Mouse (Mus musculus) lung, postnatal 4 days (tissue): ENCODE data around the gene Fubp3.
"Not testable (repeated sequence)": the region's sequence is repeated elsewhere in the genome, so short reads cannot be mapped to it uniquely, and the experiment has no call there.

Experiments
- DNase-seq, 2 experiments: peaks; one replicate each; pipeline ENCODE4 v3.0.0; 2021

Gene Fubp3

DNA sequence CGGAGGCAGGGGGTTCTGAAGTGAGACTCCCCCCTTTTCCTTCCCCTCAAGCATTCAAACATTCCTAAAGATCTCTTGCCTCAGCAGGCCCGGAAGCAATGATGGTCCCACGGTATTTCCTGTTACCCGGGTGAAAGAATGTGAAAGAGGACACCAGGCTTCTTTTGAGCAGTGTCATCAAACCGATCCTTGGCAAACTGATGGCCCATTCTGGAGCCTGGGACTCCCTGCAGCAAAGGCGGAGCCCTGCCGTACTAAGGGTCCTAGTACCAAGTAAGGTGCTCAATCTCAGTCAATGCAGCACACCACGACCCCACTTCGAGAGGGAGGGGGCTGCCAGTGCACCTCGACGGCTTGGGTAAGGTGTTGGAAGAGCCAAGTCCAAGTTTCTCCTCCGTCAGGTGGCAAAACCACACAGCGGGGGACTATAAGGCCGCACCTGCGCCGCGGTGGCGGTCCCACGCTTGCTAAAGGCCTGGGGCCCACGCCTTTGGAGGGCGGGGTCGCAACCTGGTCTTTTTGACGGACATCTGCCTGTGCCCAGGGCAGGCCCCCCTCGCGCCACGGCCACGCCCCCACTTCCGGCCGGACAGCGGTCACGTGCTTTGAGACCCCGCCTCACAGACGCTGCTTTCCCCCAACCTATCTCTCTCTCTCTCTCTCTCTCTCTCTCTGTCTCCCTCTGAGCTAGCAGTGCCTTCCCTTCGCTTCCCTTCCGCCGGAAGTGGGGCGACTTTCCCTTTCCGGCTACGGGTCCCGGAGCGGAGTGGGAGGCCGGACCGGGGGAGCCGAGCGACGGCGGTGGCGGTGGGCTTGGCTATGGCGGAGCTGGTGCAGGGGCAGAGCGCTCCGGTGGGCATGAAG, at the start of gene Fubp3:
TSS of gene Fubp3 (plus strand) at position 601 of the 864 bp plus-strand sequence.
- DNase-seq = peak; percentile 94 to 98

DNA sequence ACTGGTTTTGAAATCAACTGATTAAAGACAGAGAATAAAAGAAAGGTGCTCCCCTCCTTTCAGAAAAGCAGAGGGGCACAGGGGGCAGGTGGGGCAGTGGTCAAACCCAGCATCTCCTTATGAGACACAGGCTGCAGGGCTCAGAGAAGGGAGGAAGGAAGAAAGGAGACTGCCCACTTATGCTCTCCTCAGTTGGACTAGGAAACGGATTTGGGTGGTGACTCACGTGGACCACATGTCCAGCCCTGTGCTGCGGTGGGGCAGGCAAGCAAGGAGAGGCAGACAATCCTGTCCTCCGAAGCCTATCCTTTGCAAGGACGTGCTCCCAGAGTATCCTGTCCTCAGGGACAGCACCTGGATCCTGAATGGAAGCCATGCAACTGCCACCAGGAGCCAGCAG, 47.8 kb upstream of the Fubp3 start:
- no peak for DNase-seq

- DNase-seq = no peak
These were observed 46.7 kb upstream of the Fubp3 start for GRCm38 (mm10) chr2:31525778-31526177.

DNA sequence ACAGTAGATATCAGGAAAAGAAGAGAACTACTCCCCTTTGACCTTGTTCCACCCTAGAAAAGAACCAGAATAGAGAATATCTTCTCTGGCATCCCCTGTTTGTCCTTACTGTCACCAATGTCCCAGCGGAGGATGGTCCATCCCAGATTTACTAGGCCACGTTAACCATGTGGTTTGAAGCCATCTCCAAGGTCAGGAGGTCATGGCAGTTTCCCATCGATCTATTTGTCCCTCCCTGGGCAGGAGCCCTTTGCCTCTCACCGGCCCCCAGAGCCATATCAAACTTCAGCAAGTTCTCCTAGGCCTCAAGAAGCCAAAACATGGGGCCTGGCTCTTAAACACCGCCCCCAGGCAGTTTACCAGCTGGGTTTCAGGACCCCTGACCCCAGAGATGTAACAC, 42.2 kb upstream of the Fubp3 start:
- DNase-seq = no peak

- peak; percentile 75 to 90 for DNase-seq
These were observed 35.4 kb upstream of the Fubp3 start for GRCm38 (mm10) chr2:31537054-31537453.

DNA sequence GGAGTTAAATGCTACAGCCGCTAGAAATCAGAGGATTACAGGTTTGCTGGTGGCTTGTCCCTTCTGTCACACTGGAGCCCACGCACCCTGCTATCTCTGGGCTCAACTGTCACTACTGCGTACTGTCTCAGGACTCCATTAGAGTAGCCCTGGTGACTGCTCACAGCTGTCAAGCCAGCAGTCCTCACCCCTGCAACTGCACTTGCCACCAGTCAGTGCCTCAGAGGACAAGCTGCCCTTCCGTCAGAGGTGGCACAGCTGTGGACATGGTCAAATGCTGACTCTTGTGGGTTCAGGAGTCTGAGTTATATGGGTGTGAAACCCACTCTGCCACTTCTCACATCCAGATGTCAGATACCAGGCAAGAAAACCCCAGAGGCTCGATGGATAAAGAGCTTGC, 33.7 kb upstream of the Fubp3 start:
- no peak for DNase-seq

GRCm38 (mm10) chr2:31541581-31541980, 30.9 kb upstream of the Fubp3 start:
- peak; percentile 25 to 65 for DNase-seq

DNA sequence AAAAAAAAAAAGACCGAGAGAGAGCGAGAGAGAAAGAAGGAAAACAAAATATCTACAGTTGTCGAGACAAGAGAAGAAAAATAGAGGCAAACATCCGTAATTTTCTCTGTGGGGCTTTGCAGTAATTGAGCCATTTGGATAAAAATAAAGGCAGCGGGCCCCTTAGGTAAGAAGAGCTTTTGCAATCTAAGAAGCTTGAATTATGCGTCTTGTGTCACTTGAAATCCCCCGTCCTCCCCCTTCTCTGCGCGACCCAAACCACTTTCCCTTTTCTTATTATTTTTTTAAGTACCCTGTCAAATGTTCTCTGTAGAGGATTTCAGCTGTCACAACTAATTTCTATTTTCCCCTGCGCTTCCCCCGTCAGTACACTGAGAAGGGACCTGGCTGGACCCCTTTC, 24.7 kb upstream of the Fubp3 start:
- DNase-seq = no peak

DNA sequence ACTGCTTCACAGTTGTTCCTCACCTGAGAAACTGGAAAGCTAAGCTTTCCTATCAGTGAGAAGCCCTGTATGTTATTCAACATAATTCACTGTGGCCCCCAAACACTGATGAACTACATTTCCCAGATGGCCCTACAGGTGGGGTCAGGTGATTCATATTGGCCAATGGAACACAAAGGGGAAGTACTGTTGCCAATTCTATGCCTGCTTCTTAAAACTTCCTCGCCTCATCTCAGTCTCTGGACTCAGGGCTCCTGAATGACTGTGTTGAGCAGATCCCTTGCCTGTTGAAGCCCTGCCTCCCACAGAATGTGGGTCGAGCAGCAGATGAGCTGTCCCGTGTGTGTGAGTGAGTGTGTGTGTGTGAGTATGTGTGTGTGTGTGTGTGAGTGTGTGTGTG, 21.9 kb upstream of the Fubp3 start:
- DNase-seq = no peak

DNA sequence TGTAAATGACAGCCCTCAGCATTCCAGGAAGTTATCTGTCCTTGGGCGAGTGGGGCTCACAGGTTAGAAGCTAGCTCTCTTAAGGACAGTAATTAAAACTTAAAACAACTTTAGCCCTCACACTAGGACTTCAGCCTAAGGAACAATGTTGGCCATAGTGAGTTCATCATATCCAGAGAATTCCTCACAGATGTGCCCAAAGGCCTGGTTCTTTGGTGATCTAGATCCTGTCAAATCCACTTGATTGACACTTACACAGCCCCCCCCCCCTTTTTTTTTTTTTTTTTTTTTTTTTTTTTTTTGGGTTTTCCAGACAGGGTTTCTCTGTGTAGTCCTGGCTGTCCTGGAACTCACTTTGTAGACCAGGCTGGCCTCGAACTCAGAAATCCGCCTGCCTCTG, 21.1 kb upstream of the Fubp3 start:
- DNase-seq = not testable (repeated sequence)

DNA sequence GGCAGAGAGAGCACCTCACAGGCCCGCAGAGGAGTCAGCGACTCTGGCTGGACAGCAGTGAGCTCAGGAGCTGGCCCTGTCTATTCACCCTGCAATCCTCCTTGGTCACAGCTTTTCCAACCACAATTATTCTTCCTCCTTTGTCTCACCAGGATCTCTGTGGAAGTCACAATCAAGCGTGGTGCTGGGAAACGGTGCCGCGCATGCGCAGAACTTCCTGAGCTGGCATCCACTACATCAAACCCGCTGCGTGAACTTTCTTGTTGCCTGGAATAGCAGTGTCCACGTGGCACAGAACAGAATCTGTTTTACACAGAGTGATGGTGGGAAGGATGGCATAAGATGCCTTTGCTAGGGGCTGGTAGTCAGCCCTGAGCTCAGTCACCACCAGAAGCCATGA, 20.5 kb upstream of the Fubp3 start:
- no peak for DNase-seq

GRCm38 (mm10) chr2:31554619-31555018, 17.8 kb upstream of the Fubp3 start:
- no peak for DNase-seq

- DNase-seq = no peak
These were observed 624 bp downstream of the Fubp3 start for GRCm38 (mm10) chr2:31572915-31573635.

DNA sequence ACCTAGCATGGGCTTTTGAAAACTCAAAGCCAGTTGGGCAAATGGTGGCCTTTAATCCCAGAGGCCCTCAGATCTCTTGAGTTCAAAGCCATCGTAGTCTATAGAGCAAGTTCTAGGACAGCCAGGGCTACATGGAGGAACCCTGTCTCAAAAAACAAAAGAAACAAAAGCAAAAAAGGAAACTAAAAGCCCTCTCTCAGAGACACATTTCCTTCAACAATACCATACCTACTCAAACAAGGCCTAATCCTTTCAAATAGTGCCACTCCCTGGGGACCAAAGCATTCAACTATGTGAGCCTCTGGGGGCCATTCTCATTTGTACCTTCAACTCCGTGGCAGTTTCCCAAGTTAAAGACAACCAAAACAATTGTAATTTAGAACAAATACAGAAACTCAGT, 9.2 kb downstream of the Fubp3 start:
- no peak for DNase-seq

DNA sequence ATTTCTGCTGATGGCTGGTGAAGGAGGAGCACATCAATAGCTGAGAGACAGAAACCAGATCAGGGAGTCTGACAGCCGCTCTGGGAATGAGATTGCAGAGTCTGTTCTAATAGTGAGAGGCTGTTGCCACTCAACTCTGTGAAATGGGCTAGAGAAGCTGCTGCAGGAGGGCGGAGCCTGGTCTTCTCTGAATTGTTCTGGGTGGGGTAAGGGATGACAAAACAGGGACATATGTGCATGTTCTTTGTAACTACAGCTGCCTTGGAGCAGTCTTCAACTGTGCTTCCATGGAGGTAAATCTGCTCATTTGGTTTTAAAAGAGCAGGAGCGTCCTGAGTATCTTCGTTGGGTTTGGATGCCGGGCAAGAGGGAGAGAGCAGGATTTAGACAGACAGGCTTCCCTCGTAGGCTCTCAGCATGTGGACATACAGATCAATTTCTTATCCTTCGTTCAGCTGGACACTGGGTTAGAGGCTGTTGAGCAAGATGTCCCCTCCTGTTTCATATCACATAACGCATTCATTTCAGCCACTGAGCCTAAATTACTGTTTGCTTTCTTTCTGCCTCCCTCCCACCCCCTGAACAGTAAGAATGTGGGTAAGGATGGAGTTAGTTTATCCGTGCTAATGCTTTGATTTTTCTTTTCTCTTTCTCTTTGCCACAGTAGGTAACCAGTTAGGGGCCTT, 19.5 kb downstream of the Fubp3 start:
- no peak for DNase-seq

DNA sequence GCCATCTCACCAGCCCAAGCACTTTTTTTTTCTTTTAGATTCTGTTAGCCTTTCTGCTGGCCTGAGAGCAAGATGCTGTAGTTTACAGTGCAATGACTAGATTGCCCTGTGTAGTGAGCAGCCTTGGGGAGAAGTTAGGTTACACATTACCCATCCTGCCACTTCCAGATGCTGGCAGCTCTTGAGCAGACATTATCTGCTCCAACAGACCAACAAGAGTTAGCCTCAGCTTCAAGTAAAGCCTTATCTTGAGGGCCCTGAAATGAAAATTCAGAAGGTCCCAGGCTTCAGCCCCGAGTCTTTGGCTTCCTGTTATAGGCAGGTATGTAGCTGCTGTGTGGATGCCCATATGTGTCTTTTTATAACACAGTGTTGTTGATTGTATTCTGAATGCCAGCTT, 35.1 kb downstream of the Fubp3 start:
- no peak for DNase-seq

- DNase-seq = no peak
These were observed 37.4 kb downstream of the Fubp3 start for GRCm38 (mm10) chr2:31609859-31610261.

DNA sequence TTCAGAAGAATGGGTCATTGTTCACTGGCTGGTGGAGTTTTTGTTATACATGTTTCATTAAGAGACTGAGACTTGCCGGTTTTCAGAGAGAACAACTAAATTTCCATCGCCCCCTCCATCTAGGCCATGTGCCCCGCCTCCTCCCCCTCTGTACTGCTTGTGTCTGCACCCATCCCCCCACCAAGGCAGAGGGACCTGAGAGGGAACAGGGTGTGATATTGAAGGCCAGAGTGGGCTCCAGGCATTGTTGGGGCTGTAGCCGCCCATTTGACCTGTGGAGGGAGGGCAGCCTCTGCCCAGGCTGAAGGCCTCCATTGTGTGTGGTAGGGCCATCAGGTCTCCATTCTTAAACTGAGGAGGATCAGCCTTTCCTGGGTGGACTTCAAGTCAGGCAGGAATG, 38.5 kb downstream of the Fubp3 start:
- DNase-seq = no peak

DNA sequence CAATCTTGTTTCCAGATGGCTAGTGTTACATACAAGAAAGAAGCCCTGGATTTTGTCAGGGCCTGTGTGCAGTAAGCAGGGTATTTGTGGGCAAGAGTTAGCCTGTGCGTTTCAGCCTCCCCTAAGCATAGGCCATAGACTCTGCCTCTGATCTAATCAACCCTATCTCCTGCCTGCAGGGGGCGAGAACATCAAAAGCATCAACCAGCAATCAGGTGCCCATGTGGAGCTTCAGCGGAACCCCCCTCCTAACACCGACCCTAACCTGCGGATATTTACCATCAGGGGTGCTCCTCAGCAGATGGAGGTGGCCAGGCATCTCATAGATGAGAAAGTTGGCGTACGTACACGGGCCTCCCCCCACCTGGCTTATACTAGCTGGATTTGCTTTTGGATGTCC, 38.9 kb downstream of the Fubp3 start:
- no peak for DNase-seq

DNA sequence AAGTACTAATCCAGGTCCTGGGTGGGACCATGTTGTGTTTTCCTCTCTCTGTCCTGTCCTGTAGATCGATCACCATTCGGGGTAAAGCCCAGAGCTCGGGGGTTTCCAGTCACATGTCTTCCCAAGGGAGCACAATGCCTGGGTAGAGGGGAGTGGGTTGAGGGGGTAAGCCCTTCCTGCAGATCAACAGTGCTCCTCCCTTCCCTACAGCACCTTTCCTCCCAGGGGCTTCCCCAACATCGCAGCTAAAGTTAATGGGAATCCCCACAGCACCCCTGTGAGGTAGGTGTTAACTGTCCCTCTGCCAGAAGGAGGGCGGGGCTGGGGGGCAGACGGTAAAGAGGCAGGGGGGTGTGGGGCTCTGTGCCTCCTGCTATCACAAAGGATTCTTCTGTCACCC, 40.2 kb downstream of the Fubp3 start:
- no peak for DNase-seq

GRCm38 (mm10) chr2:31613781-31614180, 41.3 kb downstream of the Fubp3 start:
- DNase-seq = no peak

- DNase-seq = no peak
These were observed 46.2 kb downstream of the Fubp3 start for GRCm38 (mm10) chr2:31618484-31619161.

DNA sequence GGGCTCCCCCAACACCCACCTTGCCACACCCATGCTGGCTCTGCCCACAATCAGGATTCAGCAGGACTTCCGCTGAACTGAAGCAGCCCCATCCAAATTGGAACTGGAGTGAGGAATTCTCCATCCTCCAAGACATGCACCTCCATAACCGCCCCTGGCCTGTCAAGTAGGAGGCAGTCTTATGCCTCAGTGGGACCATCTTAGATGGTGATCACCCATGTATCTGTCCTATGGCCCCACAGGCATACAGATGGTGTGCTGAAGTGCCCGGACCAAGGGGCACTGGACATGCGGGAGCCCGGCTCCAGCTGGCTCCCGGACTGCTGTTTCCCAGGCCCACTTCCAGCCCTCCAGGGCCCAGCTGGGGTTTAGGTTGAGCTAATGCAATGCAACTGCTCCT, 46.8 kb downstream of the Fubp3 start:
- DNase-seq = no peak
